Mouse (Mus musculus): ENCODE measurements around the gene Gm1043. TPM values are rescaled to one million over a fixed set of nuclear protein-coding genes. Genes with fewer than 3 reads are reported as not detected.
A peak's percentile ranks its signal among the peaks of the same experiment; 100 is the strongest.

Gm1043 gene
- polyA plus RNA-seq, 1 experiment: 3.0 TPM

- Histone ChIP-seq H3K36me3 (ENCODE audit: control insufficient read depth, insufficient read depth, low read length) (no peaks in the 10 kb centered on the region), H3K27ac (ENCODE audit: insufficient read depth, low read length) (no peak overlapping the region), H3K27me3 (ENCODE audit: control insufficient read depth, insufficient read depth, low read length) (peaks cover 7% of the 10 kb centered on the region), H3K4me3 (ENCODE audit: extremely low read depth, insufficient read depth, insufficient read length) (no peak overlapping the region), H3K4me1 (ENCODE audit: control insufficient read depth, insufficient read depth, insufficient read length) (peaks cover 3% of the 10 kb centered on the region; the same call in 1 of the 2 replicates)
- no peak for DNase-seq (ENCODE audit: low read depth in 1 of 2, low spot score in 2 of 2)
- TF ChIP-seq CTCF (IDR thresholded peaks at IDR 0.05; ENCODE audit: extremely low read depth, insufficient read depth, insufficient read length, insufficient replicate concordance) (no peak), POLR2A (IDR thresholded peaks at IDR 0.05; ENCODE audit: low read depth, low read length) (no peak)
- WGBS: 40% methylated on average over 7 of the region's 7 CpGs
Observed at GRCm38 (mm10) chr5:37158408-37158807, 73.2 kb downstream of the Gm1043 start.

- no peak overlapping the region for H3K27ac ChIP-seq (ENCODE audit: insufficient read depth, low read length)
- DNase-seq (ENCODE audit: low read depth in 1 of 2, low spot score in 2 of 2): peak in 1 of 2 experiments; percentile 18
- TF ChIP-seq POLR2A (IDR thresholded peaks at IDR 0.05; ENCODE audit: low read depth, low read length): no peak
- TF ChIP-seq CTCF (IDR thresholded peaks at IDR 0.05; ENCODE audit: extremely low read depth, insufficient read depth, insufficient read length, insufficient replicate concordance): peak; percentile 28; the same call in 1 of the 2 replicates
- H3K36me3 ChIP-seq (ENCODE audit: control insufficient read depth, insufficient read depth, low read length): no peaks in the 10 kb centered on the region
- H3K4me3 ChIP-seq (ENCODE audit: extremely low read depth, insufficient read depth, insufficient read length): no peak overlapping the region
- H3K27me3 ChIP-seq (ENCODE audit: control insufficient read depth, insufficient read depth, low read length): peaks cover 7% of the 10 kb centered on the region
- 9% methylated on average over 75 of the region's 75 CpGs for WGBS
- peaks cover 3% of the 10 kb centered on the region; the same call in 1 of the 2 replicates for H3K4me1 ChIP-seq (ENCODE audit: control insufficient read depth, insufficient read depth, insufficient read length)
Observed at GRCm38 (mm10) chr5:37162871-37163781, 78.0 kb downstream of the Gm1043 start.

GRCm38 (mm10) chr5:37176466-37176865 lies 91.3 kb downstream of the Gm1043 start:
- Histone ChIP-seq H3K27ac (ENCODE audit: insufficient read depth, low read length) (no peak overlapping the region), H3K36me3 (ENCODE audit: control insufficient read depth, insufficient read depth, low read length) (no peaks in the 10 kb centered on the region), H3K4me1 (ENCODE audit: control insufficient read depth, insufficient read depth, insufficient read length) (no peaks in the 10 kb centered on the region), H3K27me3 (ENCODE audit: control insufficient read depth, insufficient read depth, low read length) (no peaks in the 10 kb centered on the region), H3K4me3 (ENCODE audit: extremely low read depth, insufficient read depth, insufficient read length) (no peak overlapping the region)
- whole genome bisulfite sequencing: 25% methylated on average over 4 of the region's 4 CpGs
- TF ChIP-seq CTCF (IDR thresholded peaks at IDR 0.05; ENCODE audit: extremely low read depth, insufficient read depth, insufficient read length, insufficient replicate concordance): no peak
- no peak for TF ChIP-seq POLR2A (IDR thresholded peaks at IDR 0.05; ENCODE audit: low read depth, low read length)
- no peak for DNase-seq (ENCODE audit: low read depth in 1 of 2, low spot score in 2 of 2)

DNA sequence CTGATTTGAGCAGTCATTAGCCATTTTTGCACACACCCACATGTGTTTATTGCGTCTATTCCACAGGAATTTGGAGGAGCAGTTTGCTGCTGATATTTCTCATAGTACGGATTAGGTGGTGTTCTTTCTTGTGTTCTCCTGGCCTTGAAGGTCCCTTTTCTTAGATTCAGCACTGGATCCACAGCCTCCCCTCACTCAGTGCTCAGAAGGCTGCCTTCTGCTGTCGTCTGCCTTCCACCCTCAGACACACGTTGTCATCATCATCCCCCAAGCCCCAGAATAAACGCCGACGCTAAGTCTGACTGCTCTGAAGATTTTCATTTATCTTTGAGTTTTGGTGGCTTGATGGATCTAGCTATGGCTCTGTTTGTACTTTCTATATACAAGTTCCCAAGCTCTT lies 91.9 kb downstream of the Gm1043 start:
- Histone ChIP-seq H3K4me3 (ENCODE audit: extremely low read depth, insufficient read depth, insufficient read length) (no peak overlapping the region), H3K27me3 (ENCODE audit: control insufficient read depth, insufficient read depth, low read length) (no peaks in the 10 kb centered on the region), H3K27ac (ENCODE audit: insufficient read depth, low read length) (no peak overlapping the region), H3K36me3 (ENCODE audit: control insufficient read depth, insufficient read depth, low read length) (no peaks in the 10 kb centered on the region), H3K4me1 (ENCODE audit: control insufficient read depth, insufficient read depth, insufficient read length) (no peaks in the 10 kb centered on the region)
- WGBS: 83% methylated on average over 7 of the region's 7 CpGs
- no peak for DNase-seq (ENCODE audit: low read depth in 1 of 2, low spot score in 2 of 2)
- no peak for TF ChIP-seq POLR2A (IDR thresholded peaks at IDR 0.05; ENCODE audit: low read depth, low read length)
- TF ChIP-seq CTCF (IDR thresholded peaks at IDR 0.05; ENCODE audit: extremely low read depth, insufficient read depth, insufficient read length, insufficient replicate concordance): no peak

DNA sequence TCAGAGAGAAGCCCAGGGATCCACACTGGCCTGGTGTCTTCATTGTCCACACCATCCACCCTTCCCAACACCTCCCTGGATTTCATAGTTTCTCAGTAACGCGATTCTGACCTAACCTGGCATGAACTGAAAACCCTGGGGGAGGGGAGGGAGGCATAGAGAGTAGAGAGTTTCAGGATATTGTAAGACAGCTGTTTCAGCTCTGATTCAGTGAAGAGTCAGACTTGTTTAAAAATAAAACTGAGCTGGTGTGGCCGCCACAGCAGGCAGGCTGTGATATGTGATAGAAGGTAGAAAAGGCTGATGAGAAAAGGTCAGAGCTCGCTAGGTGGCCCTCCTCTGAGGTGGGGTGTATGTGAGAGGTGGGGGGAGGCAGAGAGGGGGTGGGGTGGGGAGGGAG lies 93.6 kb downstream of the Gm1043 start:
- DNase-seq (ENCODE audit: low read depth in 1 of 2, low spot score in 2 of 2): no peak
- Histone ChIP-seq H3K4me1 (ENCODE audit: control insufficient read depth, insufficient read depth, insufficient read length) (no peaks in the 10 kb centered on the region), H3K27me3 (ENCODE audit: control insufficient read depth, insufficient read depth, low read length) (no peaks in the 10 kb centered on the region), H3K36me3 (ENCODE audit: control insufficient read depth, insufficient read depth, low read length) (no peaks in the 10 kb centered on the region), H3K27ac (ENCODE audit: insufficient read depth, low read length) (no peak overlapping the region), H3K4me3 (ENCODE audit: extremely low read depth, insufficient read depth, insufficient read length) (no peak overlapping the region)
- 70% methylated on average over 4 of the region's 4 CpGs for WGBS
- TF ChIP-seq CTCF (IDR thresholded peaks at IDR 0.05; ENCODE audit: extremely low read depth, insufficient read depth, insufficient read length, insufficient replicate concordance) (no peak), POLR2A (IDR thresholded peaks at IDR 0.05; ENCODE audit: low read depth, low read length) (no peak)

DNA sequence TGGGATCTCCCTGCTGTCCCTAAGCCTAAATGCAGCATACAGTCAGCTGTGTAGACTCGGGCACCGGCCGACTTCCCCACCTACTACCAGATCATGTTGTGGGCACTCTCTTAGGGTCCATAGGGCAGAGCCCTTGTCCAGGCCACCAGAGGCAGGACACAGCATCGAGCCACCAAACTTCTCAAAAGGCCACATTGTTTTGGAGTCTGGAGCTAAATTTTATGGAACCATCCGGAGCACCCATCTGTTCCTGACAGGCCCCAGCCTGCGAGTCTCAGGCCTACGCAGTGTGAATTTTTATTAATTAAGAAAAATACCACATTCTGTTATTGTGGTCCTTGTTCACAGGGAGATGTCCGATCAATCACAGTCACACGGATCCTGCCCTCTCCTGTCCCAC lies 94.7 kb downstream of the Gm1043 start:
- TF ChIP-seq CTCF (IDR thresholded peaks at IDR 0.05; ENCODE audit: extremely low read depth, insufficient read depth, insufficient read length, insufficient replicate concordance) (no peak), POLR2A (IDR thresholded peaks at IDR 0.05; ENCODE audit: low read depth, low read length) (no peak)
- DNase-seq (ENCODE audit: low read depth in 1 of 2, low spot score in 2 of 2): no peak
- no peak overlapping the region for H3K27ac ChIP-seq (ENCODE audit: insufficient read depth, low read length)
- H3K27me3 ChIP-seq (ENCODE audit: control insufficient read depth, insufficient read depth, low read length): no peaks in the 10 kb centered on the region
- H3K4me1 ChIP-seq (ENCODE audit: control insufficient read depth, insufficient read depth, insufficient read length): no peaks in the 10 kb centered on the region
- no peak overlapping the region for H3K4me3 ChIP-seq (ENCODE audit: extremely low read depth, insufficient read depth, insufficient read length)
- WGBS: 88% methylated on average over 9 of the region's 9 CpGs
- H3K36me3 ChIP-seq (ENCODE audit: control insufficient read depth, insufficient read depth, low read length): no peaks in the 10 kb centered on the region

DNA sequence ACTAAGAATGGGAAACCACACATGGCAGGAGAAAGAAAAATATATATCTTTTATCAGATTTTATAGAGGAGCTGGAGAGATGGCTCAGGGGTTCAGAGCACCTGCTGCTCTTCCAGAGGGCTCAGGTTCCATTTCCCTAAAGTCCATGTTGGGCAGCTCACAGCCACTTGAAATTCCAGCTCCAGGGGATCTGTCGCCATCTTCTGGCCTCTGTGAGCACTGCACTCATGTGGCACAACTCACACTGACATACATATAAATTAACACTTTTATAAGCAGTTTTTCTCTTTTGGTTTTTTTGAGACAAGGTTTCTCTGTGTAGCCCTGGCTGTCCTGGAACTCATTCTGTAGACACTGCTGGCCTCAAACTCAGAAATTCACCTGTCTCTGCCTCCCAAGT lies 95.5 kb downstream of the Gm1043 start:
- Histone ChIP-seq H3K4me3 (ENCODE audit: extremely low read depth, insufficient read depth, insufficient read length) (no peak overlapping the region), H3K36me3 (ENCODE audit: control insufficient read depth, insufficient read depth, low read length) (no peaks in the 10 kb centered on the region), H3K27ac (ENCODE audit: insufficient read depth, low read length) (no peak overlapping the region), H3K4me1 (ENCODE audit: control insufficient read depth, insufficient read depth, insufficient read length) (no peaks in the 10 kb centered on the region), H3K27me3 (ENCODE audit: control insufficient read depth, insufficient read depth, low read length) (no peaks in the 10 kb centered on the region)
- no peak for DNase-seq (ENCODE audit: low read depth in 1 of 2, low spot score in 2 of 2)
- WGBS: 62% methylated on average over 1 of the region's 1 CpGs
- no peak for TF ChIP-seq POLR2A (IDR thresholded peaks at IDR 0.05; ENCODE audit: low read depth, low read length)
- TF ChIP-seq CTCF (IDR thresholded peaks at IDR 0.05; ENCODE audit: extremely low read depth, insufficient read depth, insufficient read length, insufficient replicate concordance): no peak
